Mouse (Mus musculus) kidney, postnatal 10 days (tissue): ENCODE results near the gene Rpl23a.

Experiments used
- DNase-seq: peaks from one replicate; pipeline ENCODE4 v3.0.0; 2021; ENCODE audit warnings: mixed read lengths

Rpl23a gene

GRCm38 (mm10) chr11:78183884-78184514 is 615 bp upstream of the Rpl23a start:
- no peak for DNase-seq

- DNase-seq: no peak
Measured at GRCm38 (mm10) chr11:78182450-78182849, 934 bp downstream of the Rpl23a start.

GRCm38 (mm10) chr11:78181830-78182357 is 1.5 kb downstream of the Rpl23a start:
- no peak for DNase-seq

- DNase-seq: no peak
Measured at GRCm38 (mm10) chr11:78180081-78180761, 3.2 kb downstream of the Rpl23a start.

GRCm38 (mm10) chr11:78179438-78179999 is 3.9 kb downstream of the Rpl23a start:
- DNase-seq: no peak

- peak; percentile 85 for DNase-seq
Measured at GRCm38 (mm10) chr11:78178859-78179437, 4.4 kb downstream of the Rpl23a start.

- DNase-seq: peak; percentile 98
Measured at GRCm38 (mm10) chr11:78177903-78178858, 5.2 kb downstream of the Rpl23a start.

- peak; percentile 87 for DNase-seq
Measured at GRCm38 (mm10) chr11:78177437-78177836, 5.9 kb downstream of the Rpl23a start.

- DNase-seq: peak; percentile 33
Measured at GRCm38 (mm10) chr11:78176905-78177331, 6.5 kb downstream of the Rpl23a start.

GRCm38 (mm10) chr11:78176402-78176862 is 7.0 kb downstream of the Rpl23a start, which contains the start of the genes Nek8 and Tlcd1:
Gene Nek8 (minus strand): TSS chr11:78176675.
Gene Tlcd1 (plus strand): TSS chr11:78176711.
- peak; percentile 96 for DNase-seq

- DNase-seq: no peak
Measured at GRCm38 (mm10) chr11:78175771-78176401, 7.5 kb downstream of the Rpl23a start.

- DNase-seq: no peak
Measured at GRCm38 (mm10) chr11:78174506-78174905, 8.9 kb downstream of the Rpl23a start.

GRCm38 (mm10) chr11:78172748-78173383 is 10.5 kb downstream of the Rpl23a start:
- DNase-seq: peak; percentile 45

GRCm38 (mm10) chr11:78172034-78172747 is 11.2 kb downstream of the Rpl23a start:
- DNase-seq: peak; percentile 51

- no peak for DNase-seq
Measured at GRCm38 (mm10) chr11:78171328-78171727, 12.1 kb downstream of the Rpl23a start.

- peak; percentile 50 for DNase-seq
Measured at GRCm38 (mm10) chr11:78170306-78170705, 13.1 kb downstream of the Rpl23a start.

GRCm38 (mm10) chr11:78168541-78169468 is 14.6 kb downstream of the Rpl23a start:
- DNase-seq: peak; percentile 37

- no peak for DNase-seq
Measured at GRCm38 (mm10) chr11:78167257-78167959, 16.0 kb downstream of the Rpl23a start.
